Mouse (Mus musculus) induced T-regulatory cell, adult 2 months (primary cell): ENCODE measurements around the gene Phc3.
"Not testable (repeated sequence)": the region's sequence is repeated elsewhere in the genome, so short reads cannot be mapped to it uniquely, and the experiment has no call there.

Source experiments
- DNase-seq: peaks from one replicate; pipeline ENCODE4 v3.0.0-alpha.2; 2012; ENCODE audit warnings: low read depth

Gene Phc3

DNA sequence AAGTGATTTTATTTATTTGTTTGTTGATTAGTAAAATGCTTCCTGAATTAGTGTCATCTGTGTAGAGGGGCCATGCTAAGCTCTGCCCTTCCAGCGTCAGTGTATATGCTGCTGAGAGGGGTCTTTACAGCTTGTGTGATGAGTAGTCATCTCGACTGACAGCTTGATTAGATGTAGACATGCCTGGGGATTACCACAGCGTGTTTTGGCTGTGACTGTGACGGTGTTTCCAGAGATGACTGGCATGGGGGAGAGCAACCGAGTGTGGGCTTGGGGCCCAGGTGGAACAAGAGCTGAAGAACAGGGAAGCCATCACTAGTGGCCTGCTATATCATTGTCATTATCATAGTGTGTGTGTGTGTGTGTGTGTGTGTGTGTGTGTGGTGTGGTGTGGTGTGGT is 100.6 kb downstream of the Phc3 start:
- DNase-seq: peak; percentile 53

DNA sequence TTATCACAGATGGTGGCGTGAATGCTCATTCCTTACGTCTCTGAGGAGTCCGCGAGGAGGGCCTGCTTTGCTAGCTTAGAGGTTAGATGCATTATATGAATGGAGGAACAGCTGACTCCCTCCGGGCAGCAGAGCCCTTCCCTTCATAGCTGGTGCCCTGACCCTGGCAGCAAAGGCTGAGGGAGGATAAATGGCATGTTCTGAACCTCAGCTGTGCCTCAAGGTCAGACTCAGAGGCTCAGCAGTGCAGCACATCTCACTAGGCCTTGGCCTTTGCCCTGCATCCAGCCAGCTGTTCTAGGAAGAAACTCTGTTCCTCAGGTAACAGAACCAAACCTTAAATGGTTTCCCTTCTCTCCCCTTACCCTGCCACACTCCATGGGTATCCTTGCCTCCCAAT is 101.0 kb downstream of the Phc3 start:
- no peak for DNase-seq

DNA sequence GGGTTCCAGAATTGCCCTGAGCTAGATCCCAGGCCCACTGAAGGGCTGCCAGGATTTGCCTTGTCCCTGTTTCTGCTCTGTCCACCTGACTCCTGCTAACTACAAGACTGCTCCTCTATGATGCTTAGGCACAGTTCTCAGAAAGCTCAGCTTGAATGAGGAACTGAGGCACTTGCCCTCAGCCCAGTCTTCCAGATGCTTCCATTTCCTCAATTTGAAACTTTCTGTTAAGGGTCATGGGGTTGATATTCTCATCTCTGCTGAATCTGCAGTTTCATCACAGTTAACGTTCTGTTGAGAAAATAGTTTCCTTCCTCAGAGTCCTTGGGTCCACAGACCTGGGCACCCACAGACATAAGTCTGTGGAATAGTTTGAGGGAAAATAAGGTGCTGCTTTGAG is 104.6 kb downstream of the Phc3 start:
- no peak for DNase-seq

DNA sequence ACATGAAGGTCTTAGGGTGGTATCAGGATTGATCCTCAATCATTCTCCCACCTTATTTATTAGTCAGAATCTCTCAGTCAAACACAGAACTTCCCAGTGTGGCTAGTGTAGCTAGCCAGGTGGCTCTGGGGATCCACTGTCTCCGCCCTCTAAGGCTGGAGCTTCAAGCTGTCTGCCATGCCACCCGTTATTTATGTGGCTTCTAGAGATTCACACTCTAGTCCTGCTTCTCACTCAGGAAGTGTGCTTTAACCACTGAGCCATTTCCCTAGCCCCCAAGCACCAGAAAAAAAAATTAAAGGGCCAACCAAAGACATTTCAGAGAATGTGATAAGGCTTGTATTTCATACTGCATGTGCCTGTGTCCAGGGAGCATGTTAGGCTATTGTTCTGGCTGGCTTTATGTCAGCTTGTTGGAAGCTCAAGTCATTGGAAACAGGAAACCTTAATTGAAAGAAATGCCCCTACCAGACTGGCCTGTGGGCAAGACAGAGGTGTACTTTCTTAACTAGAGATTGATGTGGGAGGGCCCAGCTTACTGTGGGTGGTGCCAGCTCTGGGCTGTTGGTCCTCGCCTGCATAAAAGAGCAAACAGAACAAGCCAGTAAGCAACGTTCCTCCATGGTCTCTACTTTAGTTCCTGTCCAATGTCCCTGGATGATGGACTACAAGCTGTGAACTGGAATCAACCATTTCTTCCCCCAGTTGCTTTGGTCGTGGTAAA is 105.3 kb downstream of the Phc3 start:
- peak; percentile 38 for DNase-seq

DNA sequence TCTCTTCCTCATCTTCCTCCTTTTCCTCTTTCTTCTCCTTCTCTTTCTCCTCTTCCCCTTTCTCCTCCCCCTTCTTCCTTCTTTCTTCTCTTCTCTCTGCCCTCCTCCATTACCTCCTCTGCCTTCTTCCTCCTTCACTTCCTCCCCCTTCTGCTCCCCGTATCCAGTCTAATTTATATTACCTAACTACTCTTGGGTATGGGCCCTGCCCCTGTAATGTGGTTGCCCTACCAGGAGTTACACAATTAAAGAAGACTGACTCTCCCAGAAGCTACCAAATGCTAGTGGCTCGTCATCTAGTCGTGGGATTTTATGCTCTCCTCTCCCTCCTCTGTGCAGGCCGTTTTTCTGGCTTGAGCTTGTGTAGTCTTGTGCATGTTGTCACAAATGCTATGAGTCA is 108.5 kb downstream of the Phc3 start:
- no peak for DNase-seq

DNA sequence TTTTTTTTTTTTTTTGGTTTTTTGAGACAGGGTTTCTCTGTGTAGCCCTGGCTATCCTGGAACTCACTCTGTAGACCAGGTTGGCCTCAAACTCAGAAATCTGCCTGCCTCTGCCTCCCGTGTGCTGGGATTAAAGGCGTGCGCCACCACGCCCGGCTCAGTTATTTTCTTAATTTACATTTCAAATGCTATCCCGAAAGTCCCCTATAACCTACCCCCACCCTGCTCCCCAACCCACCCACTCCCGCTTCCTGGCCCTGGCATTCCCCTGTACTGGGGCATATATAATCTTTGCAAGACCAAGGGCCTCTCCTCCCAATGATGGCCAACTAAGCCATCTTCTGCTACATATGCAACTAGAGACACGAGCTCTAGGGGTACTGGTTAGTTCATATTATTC is 109.6 kb downstream of the Phc3 start:
- not testable (repeated sequence) for DNase-seq

DNA sequence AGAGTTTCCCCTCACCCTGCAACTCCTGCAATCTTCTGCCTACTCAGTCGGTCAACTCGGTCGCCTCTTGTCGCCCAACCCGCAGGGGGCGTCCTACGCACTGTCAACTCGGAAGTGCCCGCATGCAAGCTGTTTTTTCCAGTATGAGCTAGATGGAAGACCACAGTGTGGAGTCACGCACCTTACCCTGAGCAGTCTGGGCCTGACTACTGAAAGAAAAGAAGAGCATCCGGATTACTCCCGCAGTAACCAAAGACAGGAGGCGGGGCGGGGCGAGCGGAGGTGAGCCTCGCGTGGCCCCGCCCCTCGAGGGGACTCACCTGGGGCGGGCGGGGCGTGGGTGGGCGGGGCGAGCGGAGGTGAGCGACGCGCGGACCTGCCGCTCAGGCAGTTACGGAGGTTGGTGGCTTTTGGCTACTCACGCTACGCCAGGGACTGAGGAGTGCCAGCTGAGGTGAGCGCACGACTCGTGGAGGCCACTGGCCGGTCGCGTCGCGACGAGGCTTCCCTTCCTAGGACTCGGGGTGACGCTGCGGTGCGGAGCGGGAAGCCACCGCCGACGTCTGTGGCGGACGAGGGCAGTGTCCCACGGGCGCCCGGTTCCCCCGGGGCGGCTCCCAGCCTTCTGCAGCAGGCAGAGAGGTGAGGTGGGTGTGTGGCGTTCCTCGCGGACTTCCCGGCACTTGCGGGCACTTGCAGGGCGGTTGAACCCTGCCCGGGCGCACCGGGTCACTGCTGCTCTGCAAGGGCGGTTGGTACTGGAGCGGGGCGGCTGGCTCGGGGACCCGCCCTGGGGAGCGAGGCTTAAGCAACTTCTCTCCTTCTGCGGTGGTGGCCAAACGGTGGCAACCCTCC is 113.4 kb downstream of the Phc3 start, which contains the start of gene Gpr160:
Gene Gpr160 (plus strand): TSS at position 347 of the 855 bp plus-strand sequence.
- DNase-seq: peak; percentile 91

DNA sequence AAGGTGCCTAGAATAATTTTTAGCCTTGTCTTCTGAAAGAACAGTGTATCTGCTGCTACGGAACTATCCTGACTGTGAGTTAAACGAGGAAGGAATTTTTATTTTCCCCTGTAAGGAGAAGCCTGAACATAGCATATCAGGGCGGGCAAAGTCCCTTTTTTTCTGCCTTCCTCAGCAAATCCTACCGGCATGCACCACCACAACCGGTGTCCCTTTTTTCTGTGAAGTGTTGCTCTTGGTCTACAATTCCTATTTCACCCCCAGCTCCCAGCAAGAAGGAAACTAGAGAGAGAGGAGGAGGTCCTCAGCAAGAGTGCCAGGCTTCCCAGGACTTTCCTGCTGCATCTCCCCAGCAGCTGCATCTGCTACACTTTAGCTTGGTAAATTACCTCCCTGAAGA is 115.6 kb downstream of the Phc3 start:
- no peak for DNase-seq

DNA sequence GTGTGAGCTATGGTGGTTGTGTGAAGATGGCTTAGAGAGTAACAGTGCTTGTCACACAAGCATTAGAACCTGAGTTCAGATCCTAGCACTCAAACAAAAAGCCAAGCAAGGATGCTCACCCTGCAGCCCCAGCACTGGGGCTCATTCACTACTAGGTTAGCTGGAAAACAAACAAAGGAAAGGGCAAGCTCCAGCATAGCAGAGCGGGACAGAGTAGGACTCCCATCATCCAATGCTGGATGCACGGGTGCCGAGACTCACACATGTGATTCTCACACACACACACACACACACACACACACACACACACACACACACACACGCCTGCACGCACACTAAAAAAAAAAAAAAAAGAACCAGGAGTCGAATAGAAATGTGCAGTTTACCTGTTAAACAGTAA is 117.8 kb downstream of the Phc3 start:
- DNase-seq: no peak
